Mouse (Mus musculus): ENCODE measurements around the gene Card14. TPM values are rescaled to one million over a fixed set of nuclear protein-coding genes. Genes with fewer than 3 reads are reported as not detected.

Card14 gene
- polyA plus RNA-seq, 1 experiment from 2014 or later = 1.8 TPM

DNA sequence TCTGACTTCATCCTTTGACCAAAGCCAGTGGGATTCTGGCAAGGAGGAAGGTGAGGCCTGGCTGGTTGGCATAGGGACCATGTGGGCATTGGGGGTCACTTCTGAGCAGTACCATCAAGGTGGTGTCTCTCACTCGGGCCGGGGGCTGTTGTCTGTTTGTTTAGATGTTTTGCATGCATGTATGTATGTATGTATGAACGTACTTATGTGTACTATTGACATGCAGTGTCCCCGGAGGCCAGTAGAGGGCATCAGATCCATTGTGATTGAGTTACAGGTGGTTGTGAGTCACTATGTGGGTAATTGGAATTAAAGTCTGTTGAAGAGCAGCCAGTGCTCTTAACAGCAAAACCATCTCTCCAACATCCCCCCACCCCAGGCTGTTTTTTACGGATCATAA is 32.1 kb downstream of the Card14 start:
- Histone ChIP-seq H3K4me3 (replicated peaks) (no peak overlapping the region), H3K9me3 (no peaks in the 10 kb centered on the region), H3K27me3 (replicated peaks) (no peaks in the 10 kb centered on the region), H3K27ac (no peak overlapping the region), H3K4me1 (no peaks in the 10 kb centered on the region), H3K36me3 (no peaks in the 10 kb centered on the region), H3K4me2 (no peak overlapping the region), H3K9ac (no peak overlapping the region)
- ATAC-seq (ENCODE audit: insufficient read depth, low FRiP score, low read depth) = no peak
- 6% methylated on average over 5 of the region's 5 CpGs for WGBS

- Histone ChIP-seq H3K27me3 (replicated peaks) (no peaks in the 10 kb centered on the region), H3K9ac (no peak overlapping the region), H3K9me3 (no peaks in the 10 kb centered on the region), H3K4me3 (replicated peaks) (no peak overlapping the region), H3K4me2 (no peak overlapping the region), H3K4me1 (no peaks in the 10 kb centered on the region), H3K36me3 (no peaks in the 10 kb centered on the region), H3K27ac (no peak overlapping the region)
- 85% methylated on average over 8 of the region's 8 CpGs for WGBS
- ATAC-seq (ENCODE audit: insufficient read depth, low FRiP score, low read depth) = no peak
These were observed 36.6 kb downstream of the Card14 start for GRCm38 (mm10) chr11:119344178-119344577.

- Histone ChIP-seq H3K9ac (no peak overlapping the region), H3K27ac (no peak overlapping the region), H3K36me3 (no peaks in the 10 kb centered on the region), H3K9me3 (no peaks in the 10 kb centered on the region), H3K4me2 (no peak overlapping the region), H3K27me3 (replicated peaks) (no peaks in the 10 kb centered on the region), H3K4me3 (replicated peaks) (no peak overlapping the region), H3K4me1 (no peaks in the 10 kb centered on the region)
- no peak for ATAC-seq (ENCODE audit: insufficient read depth, low FRiP score, low read depth)
- 61% methylated on average over 6 of the region's 6 CpGs for WGBS
These were observed 37.3 kb downstream of the Card14 start for GRCm38 (mm10) chr11:119344865-119345264.

DNA sequence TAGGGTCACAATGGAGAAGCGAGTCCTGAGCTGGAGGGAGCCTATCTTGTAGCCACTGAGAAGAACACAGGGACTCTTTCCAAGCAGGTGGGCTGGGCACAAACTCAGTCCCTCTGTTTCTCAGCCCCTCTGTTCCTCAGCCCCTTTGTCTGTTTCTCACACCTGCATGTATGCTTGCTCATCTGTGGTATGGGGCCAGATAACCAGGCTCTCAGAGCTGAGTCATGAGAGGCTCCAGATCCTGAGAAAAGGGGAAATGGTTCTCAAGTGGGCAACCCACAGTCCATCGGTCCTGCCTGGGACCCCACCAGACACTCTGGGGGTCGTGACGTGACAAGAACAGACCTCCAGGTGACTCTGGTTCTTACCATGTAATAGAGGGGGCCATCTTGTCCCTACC is 39.6 kb downstream of the Card14 start:
- H3K4me3 ChIP-seq (replicated peaks) = no peak overlapping the region
- no peaks in the 10 kb centered on the region for H3K36me3 ChIP-seq
- H3K9ac ChIP-seq = no peak overlapping the region
- H3K4me2 ChIP-seq = no peak overlapping the region
- H3K27me3 ChIP-seq (replicated peaks) = no peaks in the 10 kb centered on the region
- no peaks in the 10 kb centered on the region for H3K4me1 ChIP-seq
- 81% methylated on average over 4 of the region's 4 CpGs for WGBS
- no peak for ATAC-seq (ENCODE audit: insufficient read depth, low FRiP score, low read depth)
- no peak overlapping the region for H3K27ac ChIP-seq
- H3K9me3 ChIP-seq = no peaks in the 10 kb centered on the region

DNA sequence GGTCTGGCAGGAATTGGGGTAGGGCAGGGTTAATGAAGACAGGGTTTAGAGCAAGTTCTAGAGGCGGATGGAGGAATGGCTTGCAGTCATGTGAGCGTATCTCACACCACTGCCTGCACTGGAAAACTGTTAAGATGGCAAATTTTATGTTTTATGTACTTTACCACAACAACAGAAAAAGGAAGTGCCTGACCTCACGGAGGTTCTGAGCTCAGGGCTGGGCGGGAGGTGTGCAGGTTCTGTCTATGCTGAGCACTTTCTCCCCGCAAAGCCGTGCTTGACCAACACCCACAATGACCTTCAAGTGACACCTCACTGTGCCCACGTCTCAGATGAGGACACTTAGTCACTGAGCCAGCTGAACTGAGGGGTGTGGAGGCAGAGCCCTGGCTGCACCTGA is 44.5 kb downstream of the Card14 start:
- Histone ChIP-seq H3K27me3 (replicated peaks) (no peaks in the 10 kb centered on the region), H3K4me2 (no peak overlapping the region), H3K27ac (no peak overlapping the region), H3K36me3 (no peaks in the 10 kb centered on the region), H3K9me3 (no peaks in the 10 kb centered on the region), H3K9ac (no peak overlapping the region), H3K4me3 (replicated peaks) (no peak overlapping the region), H3K4me1 (peaks cover 15% of the 10 kb centered on the region)
- 67% methylated on average over 7 of the region's 7 CpGs for WGBS
- ATAC-seq (ENCODE audit: insufficient read depth, low FRiP score, low read depth) = no peak

- no peak overlapping the region for H3K9ac ChIP-seq
- WGBS = 72% methylated on average over 4 of the region's 4 CpGs
- no peaks in the 10 kb centered on the region for H3K27me3 ChIP-seq (replicated peaks)
These were observed 46.4 kb downstream of the Card14 start for GRCm38 (mm10) chr11:119353946-119354345.

GRCm38 (mm10) chr11:119354798-119355442 is 47.4 kb downstream of the Card14 start:
- 4% methylated on average over 23 of the region's 23 CpGs for WGBS
- Histone ChIP-seq H3K27me3 (replicated peaks) (no peaks in the 10 kb centered on the region), H3K27ac (peak overlapping the region; percentile 83), H3K9me3 (no peaks in the 10 kb centered on the region), H3K36me3 (no peaks in the 10 kb centered on the region), H3K4me2 (peak overlapping the region; percentile 93), H3K9ac (peak overlapping the region; percentile 64), H3K4me3 (replicated peaks) (peak overlapping the region; percentile 76), H3K4me1 (peaks cover 15% of the 10 kb centered on the region)
- ATAC-seq (ENCODE audit: insufficient read depth, low FRiP score, low read depth) = peak; percentile 25; the same call in 1 of the 2 replicates

More at GRCm38 (mm10) chr11:119353946-119354345, 46.4 kb downstream of the Card14 start:
- Histone ChIP-seq H3K4me1 (peaks cover 15% of the 10 kb centered on the region), H3K4me2 (no peak overlapping the region), H3K36me3 (no peaks in the 10 kb centered on the region), H3K27ac (no peak overlapping the region), H3K9me3 (no peaks in the 10 kb centered on the region), H3K4me3 (replicated peaks) (no peak overlapping the region)
- no peak for ATAC-seq (ENCODE audit: insufficient read depth, low FRiP score, low read depth)

GRCm38 (mm10) chr11:119355443-119356385 is 48.1 kb downstream of the Card14 start, which contains the start of the genes Sgsh and Slc26a11:
TSS of gene Sgsh (minus strand) at chr11:119355536.
TSS of gene Slc26a11 (plus strand) at chr11:119355557.
- Histone ChIP-seq H3K4me1 (peaks cover 15% of the 10 kb centered on the region), H3K4me3 (replicated peaks) (peak within 1 kb of the TSS; percentile 76), H3K27me3 (replicated peaks) (no peaks in the 10 kb centered on the region), H3K4me2 (peak within 1 kb of the TSS; percentile 93), H3K27ac (peak within 1 kb of the TSS; percentile 83), H3K9me3 (no peaks in the 10 kb centered on the region), H3K36me3 (no peaks in the 10 kb centered on the region), H3K9ac (peak within 1 kb of the TSS; percentile 64)
- ATAC-seq (ENCODE audit: insufficient read depth, low FRiP score, low read depth) = peak; percentile 91
- 1% methylated on average over 37 of the region's 40 CpGs for WGBS

DNA sequence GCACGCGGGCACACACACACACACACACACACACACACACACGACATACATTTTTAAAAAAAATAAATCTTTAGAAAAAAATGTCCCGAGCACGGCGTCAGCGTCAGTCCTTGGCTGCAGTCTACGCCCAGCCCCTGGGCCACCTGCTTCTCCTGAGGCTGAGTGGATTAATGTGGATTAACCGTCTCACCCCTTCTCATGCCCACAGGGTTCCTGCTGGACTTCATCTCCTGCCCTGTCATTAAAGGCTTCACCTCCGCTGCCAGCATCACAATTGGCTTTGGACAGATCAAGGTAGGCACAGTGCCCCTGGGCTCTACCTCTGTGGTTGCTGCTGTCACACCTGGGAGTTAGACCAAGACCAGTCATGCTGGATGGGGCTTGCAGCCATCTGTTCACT is 51.5 kb downstream of the Card14 start:
- H3K4me1 ChIP-seq = peaks cover 19% of the 10 kb centered on the region

DNA sequence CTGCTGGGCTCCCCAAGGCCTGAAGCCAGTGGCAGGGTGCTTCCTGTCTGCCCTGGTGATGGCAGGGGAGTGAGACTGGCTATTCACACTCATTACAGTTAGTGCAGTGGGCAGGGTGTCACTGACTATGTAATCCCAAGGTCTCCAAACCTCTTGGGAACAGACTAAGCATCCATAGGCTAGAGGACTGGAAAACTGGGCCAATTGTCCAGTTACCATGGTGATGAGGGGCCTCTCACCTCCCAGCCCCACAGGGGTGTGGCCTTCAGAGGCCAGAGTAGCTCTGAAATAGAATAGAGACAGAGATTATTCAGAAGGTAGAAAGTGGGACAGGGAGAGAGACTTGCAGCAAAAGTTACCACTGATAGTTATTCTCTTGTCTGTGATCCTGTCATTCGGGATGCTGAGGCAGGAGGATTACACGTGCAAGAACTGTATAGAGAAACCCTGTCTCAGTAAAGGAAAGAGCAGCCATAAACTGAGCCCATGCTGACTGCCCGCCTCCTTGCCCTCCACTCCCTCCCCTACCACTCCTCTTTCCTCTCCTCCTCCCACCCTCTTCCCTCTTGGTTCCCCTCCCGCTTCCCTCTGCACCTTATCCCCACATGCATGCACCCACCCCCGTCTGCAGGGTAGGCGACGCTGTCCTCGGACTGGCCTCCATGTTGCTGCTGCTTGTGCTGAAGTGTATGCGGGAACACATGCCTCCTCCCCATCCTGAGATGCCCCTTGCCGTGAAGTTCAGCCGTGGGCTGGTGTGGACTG is 55.4 kb downstream of the Card14 start:
- 0 out of 2 replicates have a peak overlapping the region, but pooled peaks have one; percentile 9 for H3K4me2 ChIP-seq
- WGBS = 42% methylated on average over 11 of the region's 11 CpGs

More for the DNA sequence above, 51.5 kb downstream of the Card14 start:
- Histone ChIP-seq H3K9me3 (no peaks in the 10 kb centered on the region), H3K36me3 (no peaks in the 10 kb centered on the region), H3K4me2 (no peak overlapping the region), H3K9ac (no peak overlapping the region), H3K4me3 (replicated peaks) (no peak overlapping the region), H3K27me3 (replicated peaks) (no peaks in the 10 kb centered on the region), H3K27ac (no peak overlapping the region)
- no peak for ATAC-seq (ENCODE audit: insufficient read depth, low FRiP score, low read depth)
- WGBS = 91% methylated on average over 10 of the region's 10 CpGs

DNA sequence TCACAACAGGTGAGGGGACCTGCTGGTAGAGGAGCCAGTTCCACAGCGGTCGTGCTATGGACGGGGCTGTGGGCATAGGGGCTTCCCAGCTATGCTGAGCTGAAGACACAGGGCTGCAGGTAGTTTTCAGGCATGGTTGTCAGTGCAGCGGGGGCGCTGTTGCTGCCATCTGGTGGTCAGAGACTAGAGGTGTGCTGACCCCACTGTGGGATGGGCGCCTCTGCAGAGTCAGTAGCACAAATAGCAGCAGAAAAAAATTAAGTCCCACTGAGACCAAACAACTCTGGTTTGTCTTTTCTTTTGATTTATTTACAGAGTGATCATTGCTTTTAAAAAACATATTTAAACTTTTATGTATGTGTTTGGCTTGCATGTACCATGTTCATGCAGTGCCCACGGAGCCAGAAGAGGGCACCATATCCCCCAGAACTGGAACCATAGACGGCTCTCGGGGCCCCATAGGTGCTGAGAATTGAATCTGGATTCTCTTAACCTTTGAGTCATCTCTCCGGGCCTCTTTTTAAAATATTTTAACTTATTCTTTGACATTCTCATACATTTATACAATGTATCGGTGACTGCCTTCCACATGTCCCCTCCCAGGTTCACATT is 56.1 kb downstream of the Card14 start:
- H3K9me3 ChIP-seq = no peaks in the 10 kb centered on the region
- H3K27me3 ChIP-seq (replicated peaks) = no peaks in the 10 kb centered on the region
- 30% methylated on average over 11 of the region's 11 CpGs for WGBS

More for the DNA sequence above, 55.4 kb downstream of the Card14 start:
- ATAC-seq (ENCODE audit: insufficient read depth, low FRiP score, low read depth) = 0 out of 2 replicates have a peak, but pooled peaks have one; percentile 41
- H3K4me1 ChIP-seq = peaks cover 3% of the 10 kb centered on the region
- H3K27me3 ChIP-seq (replicated peaks) = no peaks in the 10 kb centered on the region
- H3K9me3 ChIP-seq = no peaks in the 10 kb centered on the region
- H3K4me3 ChIP-seq (replicated peaks) = no peak overlapping the region
- H3K36me3 ChIP-seq = 0 out of 2 replicates have a peak, but pooled peaks cover 4% of the 10 kb centered on the region
- H3K9ac ChIP-seq = no peak overlapping the region
- no peak overlapping the region for H3K27ac ChIP-seq

More for the DNA sequence above, 56.1 kb downstream of the Card14 start:
- 0 out of 2 replicates have a peak overlapping the region, but pooled peaks have one; percentile 9 for H3K4me2 ChIP-seq
- 0 out of 2 replicates have a peak, but pooled peaks cover 4% of the 10 kb centered on the region for H3K36me3 ChIP-seq
- no peak overlapping the region for H3K9ac ChIP-seq
- ATAC-seq (ENCODE audit: insufficient read depth, low FRiP score, low read depth) = peak; percentile 69; the same call in 1 of the 2 replicates
- no peak overlapping the region for H3K27ac ChIP-seq
- no peak overlapping the region for H3K4me3 ChIP-seq (replicated peaks)
- H3K4me1 ChIP-seq = peaks cover 3% of the 10 kb centered on the region
